Mouse (Mus musculus): ENCODE results near the gene Sesn2.

The Sesn2 gene

GRCm38 (mm10) chr4:132514555-132515135 is 4.3 kb upstream of the Sesn2 start:
- in situ Hi-C loops (cut with MboI), result loop anchor here (10.0 kb wide), 1 partner anchor 50 kb away; the partner anchor contains the start of gene Med18

GRCm38 (mm10) chr4:132513395-132514273 is 3.3 kb upstream of the Sesn2 start:
- in situ Hi-C loops (cut with MboI), result loop anchor here (10.0 kb wide), 1 partner anchor 49 kb away; the partner anchor contains the start of gene Med18

GRCm38 (mm10) chr4:132512080-132512479 is 1.8 kb upstream of the Sesn2 start:
- in situ Hi-C loops (cut with MboI), result loop anchor here (10.0 kb wide), 1 partner anchor 47 kb away; the partner anchor contains the start of gene Med18

- in situ Hi-C loops (cut with MboI), result loop anchor here (10.0 kb wide), 1 partner anchor 45 kb away; the partner anchor contains the start of gene Med18
Measured at GRCm38 (mm10) chr4:132509621-132510296, 542 bp downstream of the Sesn2 start.

- in situ Hi-C loops (cut with MboI), result no loop called here
Measured at GRCm38 (mm10) chr4:132507210-132507609, 3.1 kb downstream of the Sesn2 start.

- in situ Hi-C loops (cut with MboI), result no loop called here
Measured at GRCm38 (mm10) chr4:132506250-132506649, 4.1 kb downstream of the Sesn2 start.

- in situ Hi-C loops (cut with MboI), result no loop called here
Measured at GRCm38 (mm10) chr4:132505800-132506199, 4.5 kb downstream of the Sesn2 start.

GRCm38 (mm10) chr4:132505034-132505738 is 5.1 kb downstream of the Sesn2 start:
- in situ Hi-C loops (cut with MboI), result no loop called here

GRCm38 (mm10) chr4:132503344-132503743 is 7.0 kb downstream of the Sesn2 start:
- in situ Hi-C loops (cut with MboI), result no loop called here

GRCm38 (mm10) chr4:132501639-132502038 is 8.7 kb downstream of the Sesn2 start:
- in situ Hi-C loops (cut with MboI), result no loop called here

- in situ Hi-C loops (cut with MboI), result no loop called here
Measured at GRCm38 (mm10) chr4:132494271-132494918, 15.9 kb downstream of the Sesn2 start.

- in situ Hi-C loops (cut with MboI), result no loop called here
Measured at GRCm38 (mm10) chr4:132492178-132493060, 17.9 kb downstream of the Sesn2 start.

GRCm38 (mm10) chr4:132491748-132492147 is 18.6 kb downstream of the Sesn2 start:
- in situ Hi-C loops (cut with MboI), result no loop called here

GRCm38 (mm10) chr4:132491057-132491456 is 19.2 kb downstream of the Sesn2 start:
- in situ Hi-C loops (cut with MboI), result no loop called here

- in situ Hi-C loops (cut with MboI), result no loop called here
Measured at GRCm38 (mm10) chr4:132490273-132491010, 19.9 kb downstream of the Sesn2 start.

- in situ Hi-C loops (cut with MboI), result no loop called here
Measured at GRCm38 (mm10) chr4:132488976-132489375, 21.3 kb downstream of the Sesn2 start.

- in situ Hi-C loops (cut with MboI), result no loop called here
Measured at GRCm38 (mm10) chr4:132488521-132488920, 21.8 kb downstream of the Sesn2 start.

GRCm38 (mm10) chr4:132484820-132485219 is 25.5 kb downstream of the Sesn2 start:
- in situ Hi-C loops (cut with MboI), result no loop called here

GRCm38 (mm10) chr4:132484231-132484630 is 26.1 kb downstream of the Sesn2 start:
- in situ Hi-C loops (cut with MboI), result no loop called here

Data from mature B cell (primary cell).